Mouse (Mus musculus) neural tube, postnatal 0 days (tissue): Measurements from ENCODE around the gene Spata7. TPM values are rescaled to one million over a fixed set of nuclear protein-coding genes. Genes with fewer than 3 reads are reported as not detected.

Source experiments
- polyA plus RNA-seq: library from polyadenylated mRNA; unstranded; fragments of >200 nt; fragmentation: Nextera tagmentation; extraction: Ambion mirVana; gene quantifications from 2 replicates; pipeline ENCODE4 v1.2.1, GENCODE M21; 2015

The Spata7 gene
- polyA plus RNA-seq = 28.6 and 30.8 TPM in 2 replicates

GRCm38 (mm10) chr12:98627392-98628259 lies at the start of gene Spata7:
Gene Spata7, plus strand, starts transcription at chr12:98628157.

Other genes starting within 250 kb of the Spata7 start
- 27.9 and 30.8 TPM in 2 replicates for gene Kcnk10, start 49.8 kb upstream of the Spata7 start, polyA plus RNA-seq
- gene Ptpn21, start 109.2 kb downstream of the Spata7 start, polyA plus RNA-seq = 2.8 and 3.7 TPM in 2 replicates
- 85.2 and 90.7 TPM in 2 replicates for gene Zc3h14, start 118.8 kb downstream of the Spata7 start, polyA plus RNA-seq